Mouse (Mus musculus): ENCODE measurements at regions not wholly inside any gene's neighbourhood (a gene's known extent, or its start where the extent isn't known, plus 50 kb on each side); places are given as distances from the start of the nearest gene placed in this dataset.

DNA sequence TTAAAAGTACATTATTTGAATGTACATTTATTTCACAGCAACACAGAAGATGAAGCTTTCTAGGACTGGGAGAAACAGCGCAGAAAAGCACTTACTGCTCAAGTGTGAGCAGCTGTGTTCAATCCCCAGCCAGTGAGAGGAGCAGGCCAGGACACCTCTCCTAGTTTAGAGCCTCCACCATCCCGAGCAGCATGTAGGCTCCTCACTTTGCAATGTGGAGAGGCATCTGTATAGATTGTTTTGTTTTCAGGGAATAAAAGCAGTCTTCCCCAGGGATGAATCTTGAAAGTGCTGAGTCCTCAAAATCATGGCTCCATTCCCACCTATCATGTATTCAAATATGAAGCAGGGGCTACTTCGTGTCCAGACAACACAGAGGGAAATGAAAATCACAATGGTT is 293.1 kb downstream of the Cdh26 start:
- Histone ChIP-seq H3K9me3 (replicated peaks) (peaks cover 79% of the 10 kb centered on the region), H3K4me1 (ENCODE audit: insufficient read depth, low read depth, low read length) (no peaks in the 10 kb centered on the region), H3K4me3 (ENCODE audit: low read depth, low read length) (no peak overlapping the region), H3K36me3 (replicated peaks) (no peaks in the 10 kb centered on the region), H3K27me3 (ENCODE audit: insufficient read depth, low read length) (no peaks in the 10 kb centered on the region)
- no peak for TF ChIP-seq GATA2 (IDR thresholded peaks at IDR 0.05; ENCODE audit: borderline replicate concordance, low read depth, low read length)
- TF ChIP-seq POLR2AphosphoS5 (IDR thresholded peaks at IDR 0.05; ENCODE audit: insufficient replicate concordance, low read depth, low read length) = no peak
- TF ChIP-seq GATA1 (IDR thresholded peaks at IDR 0.05; ENCODE audit: borderline replicate concordance, low read length) = no peak
- no peak for TF ChIP-seq TAL1 (conservative IDR thresholded peaks at IDR 0.05; ENCODE audit: low read depth, low read length)
- no peak for TF ChIP-seq CTCF (IDR thresholded peaks at IDR 0.05; ENCODE audit: low read depth, low read length)
- DNase-seq (ENCODE audit: low spot score) (no peak), ATAC-seq (ENCODE audit: extremely low read depth, insufficient number of reproducible peaks, low FRiP score, poor library complexity, severe bottlenecking) (no peak)

DNA sequence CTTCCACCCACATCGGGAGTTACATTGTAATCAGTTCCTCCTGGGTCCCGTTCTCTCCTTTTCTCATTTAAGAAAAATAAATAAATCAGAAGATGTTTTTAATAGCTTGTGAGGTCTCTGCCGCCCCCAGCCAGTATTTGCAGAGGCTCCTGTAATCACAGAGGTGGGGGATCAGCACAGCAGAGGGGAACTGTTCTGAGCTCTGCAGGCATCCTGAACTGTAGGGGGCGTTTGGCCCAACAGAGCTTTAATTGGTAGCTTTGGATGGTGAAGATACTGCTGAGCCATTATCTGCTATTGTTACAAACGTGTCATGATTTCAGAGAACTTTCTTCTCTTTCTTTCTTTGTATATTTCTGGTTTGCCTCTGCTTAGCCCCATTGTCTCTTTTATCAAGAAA is 293.9 kb downstream of the Cdh26 start:
- no peaks in the 10 kb centered on the region for H3K4me1 ChIP-seq (ENCODE audit: insufficient read depth, low read depth, low read length)
- no peak overlapping the region for H3K4me3 ChIP-seq (ENCODE audit: low read depth, low read length)
- H3K27me3 ChIP-seq (ENCODE audit: insufficient read depth, low read length) = no peaks in the 10 kb centered on the region
- no peaks in the 10 kb centered on the region for H3K36me3 ChIP-seq (replicated peaks)
- ATAC-seq (ENCODE audit: extremely low read depth, insufficient number of reproducible peaks, low FRiP score, poor library complexity, severe bottlenecking) (no peak), DNase-seq (ENCODE audit: low spot score) (no peak)
- no peak for TF ChIP-seq GATA2 (IDR thresholded peaks at IDR 0.05; ENCODE audit: borderline replicate concordance, low read depth, low read length)
- TF ChIP-seq GATA1 (IDR thresholded peaks at IDR 0.05; ENCODE audit: borderline replicate concordance, low read length) = no peak
- TF ChIP-seq CTCF (IDR thresholded peaks at IDR 0.05; ENCODE audit: low read depth, low read length) = no peak
- no peak for TF ChIP-seq TAL1 (conservative IDR thresholded peaks at IDR 0.05; ENCODE audit: low read depth, low read length)
- TF ChIP-seq POLR2AphosphoS5 (IDR thresholded peaks at IDR 0.05; ENCODE audit: insufficient replicate concordance, low read depth, low read length) = no peak
- H3K9me3 ChIP-seq (replicated peaks) = peaks cover 79% of the 10 kb centered on the region

DNA sequence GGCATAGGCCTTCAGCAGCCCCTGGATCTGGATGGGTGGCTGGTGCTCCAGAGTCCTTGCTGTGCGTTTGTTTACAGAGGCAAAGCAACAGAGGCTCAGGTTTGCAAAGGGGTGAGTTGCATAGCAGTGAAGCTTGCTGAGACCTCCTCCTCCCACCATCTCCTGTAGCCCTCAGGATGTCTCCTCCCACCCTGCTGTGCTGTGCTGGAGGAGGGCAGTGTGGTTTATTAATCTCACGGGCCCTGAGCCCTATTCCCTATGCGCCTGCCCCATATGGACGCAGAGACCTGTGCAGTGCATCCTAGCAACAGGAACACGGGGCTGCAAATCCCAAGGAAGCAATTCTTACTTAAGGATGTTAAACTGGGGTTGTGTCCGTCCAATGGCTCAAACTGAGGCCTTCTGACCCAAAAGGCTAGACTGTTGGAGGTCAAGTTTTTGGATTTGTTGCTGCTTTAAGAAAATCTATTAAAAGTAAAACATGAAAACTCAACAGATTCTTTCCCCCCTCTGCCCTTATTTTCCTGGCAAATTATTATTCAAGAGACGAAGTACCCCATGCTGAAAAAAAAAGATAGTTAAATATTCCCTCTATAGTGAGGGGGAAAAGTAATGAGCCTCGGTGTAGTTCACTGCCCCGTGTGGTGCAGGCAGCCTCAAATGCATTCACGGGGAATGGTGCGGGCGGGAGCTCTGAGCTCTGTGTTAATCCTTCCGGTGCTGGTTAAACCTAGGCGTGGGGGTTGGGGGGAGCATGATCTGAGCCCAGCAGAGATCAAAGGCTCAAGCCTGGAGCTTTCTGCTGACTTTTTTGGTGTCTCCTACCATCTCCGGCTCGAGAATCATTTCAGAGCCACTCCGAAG is 297.8 kb downstream of the Cdh26 start:
- ATAC-seq (ENCODE audit: extremely low read depth, insufficient number of reproducible peaks, low FRiP score, poor library complexity, severe bottlenecking) = no peak

DNA sequence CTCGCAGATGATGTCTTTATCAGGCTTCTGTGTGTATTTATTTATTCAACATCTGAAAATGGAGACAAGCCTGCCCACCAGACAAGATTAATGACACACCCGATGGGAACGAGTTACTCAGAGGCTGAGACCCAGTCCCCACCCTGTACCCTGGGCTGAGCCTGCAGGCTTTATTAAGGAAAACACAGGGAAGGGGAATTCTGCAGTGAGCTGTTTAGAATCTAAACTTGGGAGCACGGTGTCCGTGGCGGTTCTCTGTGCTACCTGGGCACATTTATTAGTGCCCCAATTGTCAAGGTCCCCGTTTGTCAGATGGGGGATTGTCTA is 298.4 kb downstream of the Cdh26 start:
- DNase-seq (ENCODE audit: low spot score) (no peak), ATAC-seq (ENCODE audit: extremely low read depth, insufficient number of reproducible peaks, low FRiP score, poor library complexity, severe bottlenecking) (no peak)
- no peaks in the 10 kb centered on the region for H3K4me1 ChIP-seq (ENCODE audit: insufficient read depth, low read depth, low read length)
- peaks cover 75% of the 10 kb centered on the region for H3K9me3 ChIP-seq (replicated peaks)
- H3K27me3 ChIP-seq (ENCODE audit: insufficient read depth, low read length) = no peaks in the 10 kb centered on the region
- H3K4me3 ChIP-seq (ENCODE audit: low read depth, low read length) = no peak overlapping the region
- H3K36me3 ChIP-seq (replicated peaks) = no peaks in the 10 kb centered on the region
- no peak for TF ChIP-seq CTCF (IDR thresholded peaks at IDR 0.05; ENCODE audit: low read depth, low read length)
- TF ChIP-seq POLR2AphosphoS5 (IDR thresholded peaks at IDR 0.05; ENCODE audit: insufficient replicate concordance, low read depth, low read length) = no peak
- TF ChIP-seq GATA1 (IDR thresholded peaks at IDR 0.05; ENCODE audit: borderline replicate concordance, low read length) = no peak
- TF ChIP-seq TAL1 (conservative IDR thresholded peaks at IDR 0.05; ENCODE audit: low read depth, low read length) = no peak
- no peak for TF ChIP-seq GATA2 (IDR thresholded peaks at IDR 0.05; ENCODE audit: borderline replicate concordance, low read depth, low read length)

More for the DNA sequence above, 297.8 kb downstream of the Cdh26 start:
- H3K36me3 ChIP-seq (replicated peaks) = no peaks in the 10 kb centered on the region
- DNase-seq (ENCODE audit: low spot score) = no peak
- H3K9me3 ChIP-seq (replicated peaks) = peaks cover 72% of the 10 kb centered on the region
- H3K4me1 ChIP-seq (ENCODE audit: insufficient read depth, low read depth, low read length) = no peaks in the 10 kb centered on the region
- H3K4me3 ChIP-seq (ENCODE audit: low read depth, low read length) = no peak overlapping the region
- no peaks in the 10 kb centered on the region for H3K27me3 ChIP-seq (ENCODE audit: insufficient read depth, low read length)
- TF ChIP-seq CTCF (IDR thresholded peaks at IDR 0.05; ENCODE audit: low read depth, low read length) = no peak

DNA sequence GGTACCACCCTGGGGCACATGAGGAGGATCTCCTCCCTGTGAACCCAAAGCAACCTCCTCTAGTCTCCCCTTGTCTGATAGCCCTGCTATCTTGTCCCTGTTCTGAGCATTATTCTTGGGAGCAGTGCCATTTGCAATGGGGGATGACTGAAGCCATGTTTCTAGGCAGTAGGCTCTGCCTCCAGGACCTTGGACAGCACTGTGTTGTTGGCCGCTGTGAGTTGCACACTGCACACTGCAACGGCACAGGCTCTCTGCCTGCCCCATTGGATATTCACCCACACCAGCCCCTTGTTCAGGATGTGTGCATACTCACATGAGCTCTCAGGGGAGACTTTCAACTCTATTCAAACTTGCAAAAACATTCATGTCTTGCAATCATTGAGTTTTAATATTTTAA is 304.8 kb downstream of the Cdh26 start:
- Histone ChIP-seq H3K9me3 (replicated peaks) (peaks cover 79% of the 10 kb centered on the region), H3K27me3 (ENCODE audit: insufficient read depth, low read length) (no peaks in the 10 kb centered on the region), H3K4me3 (ENCODE audit: low read depth, low read length) (no peak overlapping the region), H3K4me1 (ENCODE audit: insufficient read depth, low read depth, low read length) (no peaks in the 10 kb centered on the region; the same call in 1 of the 2 replicates), H3K36me3 (replicated peaks) (no peaks in the 10 kb centered on the region)
- TF ChIP-seq CTCF (IDR thresholded peaks at IDR 0.05; ENCODE audit: low read depth, low read length) (no peak), GATA1 (IDR thresholded peaks at IDR 0.05; ENCODE audit: borderline replicate concordance, low read length) (no peak)
- DNase-seq (ENCODE audit: low spot score) (no peak), ATAC-seq (ENCODE audit: extremely low read depth, insufficient number of reproducible peaks, low FRiP score, poor library complexity, severe bottlenecking) (no peak)

DNA sequence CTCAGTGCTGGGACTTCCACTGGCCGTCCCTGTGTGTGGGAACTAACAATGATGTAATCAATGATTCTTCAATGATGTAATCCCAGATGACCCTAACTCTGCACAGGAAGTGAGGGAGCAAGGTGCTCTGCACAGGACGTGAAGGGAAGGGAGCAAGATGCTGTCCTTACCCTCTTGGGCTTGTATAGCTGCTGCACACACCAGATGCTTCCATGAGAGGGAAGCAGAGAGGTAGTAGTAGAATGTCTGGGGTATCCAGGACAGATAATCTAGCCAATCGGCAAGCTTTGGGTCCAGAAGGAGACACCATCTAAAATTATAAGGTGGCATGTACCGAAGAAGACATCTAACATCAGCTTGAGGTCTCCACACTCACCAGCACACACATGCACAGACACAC is 314.3 kb downstream of the Cdh26 start:
- no peak overlapping the region for H3K4me3 ChIP-seq (ENCODE audit: low read depth, low read length)
- no peak for TF ChIP-seq GATA2 (IDR thresholded peaks at IDR 0.05; ENCODE audit: borderline replicate concordance, low read depth, low read length)
- no peak for TF ChIP-seq CTCF (IDR thresholded peaks at IDR 0.05; ENCODE audit: low read depth, low read length)
- no peak for TF ChIP-seq GATA1 (IDR thresholded peaks at IDR 0.05; ENCODE audit: borderline replicate concordance, low read length)
- TF ChIP-seq POLR2AphosphoS5 (IDR thresholded peaks at IDR 0.05; ENCODE audit: insufficient replicate concordance, low read depth, low read length) = no peak
- no peak for TF ChIP-seq TAL1 (conservative IDR thresholded peaks at IDR 0.05; ENCODE audit: low read depth, low read length)

More for the DNA sequence above, 314.3 kb downstream of the Cdh26 start:
- H3K36me3 ChIP-seq (replicated peaks) = no peaks in the 10 kb centered on the region
- H3K9me3 ChIP-seq (replicated peaks) = peaks cover 55% of the 10 kb centered on the region
- H3K27me3 ChIP-seq (ENCODE audit: insufficient read depth, low read length) = no peaks in the 10 kb centered on the region
- no peaks in the 10 kb centered on the region for H3K4me1 ChIP-seq (ENCODE audit: insufficient read depth, low read depth, low read length)
- ATAC-seq (ENCODE audit: extremely low read depth, insufficient number of reproducible peaks, low FRiP score, poor library complexity, severe bottlenecking) (peak; percentile 8; the same call in 1 of the 2 replicates), DNase-seq (ENCODE audit: low spot score) (no peak)
